Mouse (Mus musculus): ENCODE results near the gene Tex9. TPM values are rescaled to one million over a fixed set of nuclear protein-coding genes. Genes with fewer than 3 reads are reported as not detected.
"Not testable (repeated sequence)": the region's sequence is repeated elsewhere in the genome, so short reads cannot be mapped to it uniquely, and the experiment has no call there.

The Tex9 gene
- total RNA-seq, 2 experiments from 2014 or later, result 6.5 to 7.3 TPM

DNA sequence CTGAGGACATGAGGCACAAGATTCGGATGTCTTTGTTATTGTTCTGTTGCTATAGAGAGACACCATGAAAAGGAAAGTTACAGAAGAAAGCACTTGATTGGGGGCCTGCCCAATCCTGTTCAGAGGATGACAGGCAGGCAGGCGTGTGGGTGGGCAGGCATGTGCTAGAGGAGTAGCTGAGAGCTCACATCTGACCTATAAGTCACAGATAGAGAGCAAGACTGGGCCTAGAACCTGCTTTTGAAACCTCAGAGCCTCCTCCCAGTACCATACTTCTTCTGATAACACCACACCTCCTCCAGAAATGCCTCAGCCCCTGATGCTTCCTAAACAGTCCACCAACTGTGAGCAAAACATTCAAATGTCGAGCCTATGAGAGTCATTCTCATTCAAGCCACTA, 73.6 kb downstream of the Tex9 start:
- no peak overlapping the region for H3K4me3 ChIP-seq
- no peak for DNase-seq (ENCODE audit: low spot score in 2 of 2)
- TF ChIP-seq CTCF (conservative IDR thresholded peaks at IDR 0.05), result no peak
- no peak overlapping the region for H3K27ac ChIP-seq

DNA sequence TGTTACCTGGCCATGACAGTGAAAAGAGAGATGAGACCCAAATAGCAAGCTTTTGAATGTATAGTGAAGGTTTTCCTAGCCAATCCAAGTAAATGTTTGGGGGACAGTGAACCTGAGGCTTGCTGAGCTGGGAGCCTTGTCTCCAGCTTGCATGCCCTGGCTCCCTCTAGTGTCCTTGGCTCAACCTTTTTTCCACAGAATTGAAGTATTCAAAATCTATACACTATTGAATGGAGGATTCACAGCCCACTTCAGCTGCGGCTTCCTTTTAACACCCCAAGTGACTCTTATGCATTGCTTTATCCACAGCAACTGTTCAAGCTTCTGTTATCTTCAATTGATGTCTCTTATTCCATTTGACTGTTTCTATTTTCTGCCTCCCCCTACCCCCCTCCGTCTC, 80.3 kb downstream of the Tex9 start:
- peak; percentile 7 to 25 for DNase-seq (ENCODE audit: low spot score in 2 of 2)
- Histone ChIP-seq H3K27ac (no peak overlapping the region), H3K4me3 (no peak overlapping the region)
- TF ChIP-seq CTCF (conservative IDR thresholded peaks at IDR 0.05), result peak; percentile 74

DNA sequence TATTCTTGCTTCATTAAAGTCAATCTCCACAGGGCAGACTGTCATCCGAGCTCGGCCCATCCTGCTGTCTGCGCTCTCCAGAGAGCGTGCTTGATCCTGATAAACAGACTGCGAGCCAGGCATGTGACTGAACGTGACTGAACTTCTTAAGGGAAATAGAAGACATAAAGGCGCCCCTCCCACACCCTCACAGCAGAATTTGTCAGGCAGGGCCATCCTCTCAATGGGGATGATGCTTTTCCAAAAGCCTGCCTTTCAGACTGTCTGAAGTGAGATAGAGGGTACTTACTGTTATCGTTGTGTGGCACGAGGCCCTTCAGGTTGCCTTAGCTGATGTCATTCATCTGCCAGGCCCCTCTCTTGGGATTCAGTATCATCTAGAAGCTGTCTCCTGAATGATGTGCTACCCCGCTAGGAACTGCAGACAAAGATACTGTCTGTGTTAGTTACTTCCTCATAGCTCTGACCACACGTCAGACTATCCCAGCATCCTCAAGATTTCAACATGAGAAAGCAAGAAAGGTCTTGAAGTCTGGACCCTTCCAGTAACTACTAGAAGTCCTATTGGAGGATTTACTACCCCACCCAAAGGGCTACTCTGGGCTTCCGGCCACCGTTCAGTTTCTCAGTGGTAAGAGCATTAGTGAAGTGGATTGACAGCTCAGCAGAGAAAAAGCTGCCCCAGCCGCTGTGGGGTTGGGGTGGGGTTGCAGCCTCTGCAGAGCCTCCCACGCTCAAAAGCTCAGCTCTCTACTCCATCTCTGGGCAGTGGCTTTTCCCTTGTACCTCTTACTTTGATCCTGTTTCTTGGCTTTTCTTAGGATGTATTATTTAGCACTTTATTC, 82.4 kb downstream of the Tex9 start:
- no peak overlapping the region for H3K4me3 ChIP-seq
- TF ChIP-seq CTCF (conservative IDR thresholded peaks at IDR 0.05), result no peak
- H3K27ac ChIP-seq, result no peak overlapping the region
- no peak for DNase-seq (ENCODE audit: low spot score in 2 of 2)

GRCm38 (mm10) chr9:72408131-72408586, 83.9 kb downstream of the Tex9 start:
- no peak overlapping the region for H3K27ac ChIP-seq
- peak; percentile 95 for TF ChIP-seq CTCF (conservative IDR thresholded peaks at IDR 0.05)

GRCm38 (mm10) chr9:72405882-72406638, 86.0 kb downstream of the Tex9 start:
- no peak for DNase-seq (ENCODE audit: low spot score in 2 of 2)
- Histone ChIP-seq H3K27ac (no peak overlapping the region), H3K4me3 (no peak overlapping the region)
- TF ChIP-seq CTCF (conservative IDR thresholded peaks at IDR 0.05), result no peak

More at GRCm38 (mm10) chr9:72408131-72408586, 83.9 kb downstream of the Tex9 start:
- DNase-seq (ENCODE audit: low spot score in 2 of 2), result peak; percentile 76 to 82
- H3K4me3 ChIP-seq, result peak overlapping the region; percentile 55

- no peak for DNase-seq (ENCODE audit: low spot score in 2 of 2)
- no peak for TF ChIP-seq CTCF (conservative IDR thresholded peaks at IDR 0.05)
- Histone ChIP-seq H3K4me3 (no peak overlapping the region), H3K27ac (no peak overlapping the region)
Measured at GRCm38 (mm10) chr9:72404934-72405333, 87.1 kb downstream of the Tex9 start.

DNA sequence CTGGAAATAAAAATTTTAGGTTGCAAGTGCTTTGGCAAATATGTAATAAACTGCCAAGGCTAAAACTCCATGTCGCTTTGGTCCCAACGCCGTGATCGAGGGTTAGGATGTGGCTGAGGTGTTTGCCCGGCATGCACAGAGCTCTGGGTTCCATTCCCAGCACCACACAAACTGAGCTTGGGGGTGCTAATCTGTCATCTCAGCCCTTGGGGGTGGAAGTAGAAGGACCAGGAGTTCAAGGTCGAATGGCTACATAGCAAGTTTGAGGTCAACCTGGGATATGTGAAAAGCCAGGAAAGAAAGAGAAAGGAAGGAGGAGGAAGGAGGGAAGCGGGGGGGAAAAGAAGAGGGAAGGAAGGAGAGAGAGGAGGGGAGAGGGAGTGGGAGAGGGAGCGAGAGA, 87.6 kb downstream of the Tex9 start:
- DNase-seq (ENCODE audit: low spot score in 2 of 2), result no peak
- no peak overlapping the region for H3K4me3 ChIP-seq
- no peak overlapping the region for H3K27ac ChIP-seq
- no peak for TF ChIP-seq CTCF (conservative IDR thresholded peaks at IDR 0.05)

GRCm38 (mm10) chr9:72403421-72403820, 88.6 kb downstream of the Tex9 start:
- TF ChIP-seq CTCF (conservative IDR thresholded peaks at IDR 0.05), result no peak
- no peak for DNase-seq (ENCODE audit: low spot score in 2 of 2)
- no peak overlapping the region for H3K27ac ChIP-seq
- H3K4me3 ChIP-seq, result no peak overlapping the region

DNA sequence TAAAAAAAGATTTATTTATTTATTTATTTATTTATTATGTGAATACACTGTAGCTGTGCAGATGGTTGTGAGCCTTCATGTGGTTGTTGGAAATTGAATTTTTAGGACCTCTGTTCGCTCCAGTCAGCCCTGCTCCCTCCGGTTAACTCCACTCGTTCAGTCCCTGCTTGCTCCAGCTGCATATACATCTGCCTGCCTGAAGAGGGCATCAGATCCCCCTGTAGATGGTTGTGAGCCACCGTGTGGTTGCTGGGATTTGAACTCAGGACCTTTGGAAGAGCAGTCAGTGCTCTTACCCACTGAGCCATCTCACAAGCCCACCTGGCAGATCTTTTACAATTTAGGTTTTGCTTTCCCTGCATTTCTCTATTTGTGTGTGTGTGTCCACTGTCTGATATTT, 90.2 kb downstream of the Tex9 start:
- not testable (repeated sequence) for DNase-seq (ENCODE audit: low spot score in 2 of 2); H3K4me3 ChIP-seq; H3K27ac ChIP-seq
- TF ChIP-seq CTCF (conservative IDR thresholded peaks at IDR 0.05), result peak; percentile 44

Small RNA genes lying within 50 kb of the gene (microRNA-seq; reads per million reads assigned to microRNA genes)
- 0 reads per million in 2 experiments for gene Gm28010

Other genes with a start within 250 kb of the Tex9 start
- gene Zfp280d, start 217.4 kb downstream of the Tex9 start, total RNA-seq (2021), result 10 to 100 TPM; 50.5 to 56.2 TPM
- 1 to 10 TPM; 1.2 to 2.4 TPM for gene Mns1, start 54.2 kb downstream of the Tex9 start, total RNA-seq (2021)
- 10 to 100 TPM; 21.4 to 21.6 TPM for gene Rfx7, start 40.0 kb upstream of the Tex9 start, total RNA-seq (2021)
- gene Nedd4, start 170.1 kb upstream of the Tex9 start, total RNA-seq (2021), result 100 to 1,000 TPM; 298 to 301 TPM